Mouse (Mus musculus) hindbrain, embryonic 16.5 days (tissue): ENCODE measurements at regions not wholly inside any gene's neighbourhood (a gene's known extent, or its start where the extent isn't known, plus 50 kb on each side); places are given as distances from the start of the nearest gene placed in this dataset.

Source experiments
- ATAC-seq: fragments of 200-750 bp; cut with Nextera tagmentation; 2 replicates; pipeline ENCODE4 v1.8.0; 2017; ENCODE audit warnings: moderate TSS enrichment, moderate library complexity
- H3K27ac ChIP-seq: fragments of 300-500 bp; sonication (generic); 2 replicates; pipeline ENCODE4 v1.5.1; 2014; ENCODE audit warnings: low read depth, mild to moderate bottlenecking, control low read depth, low read length, moderate library complexity
- H3K27me3 ChIP-seq: fragments of 300-500 bp; sonication (generic); replicated peaks from 2 replicates; pipeline ENCODE4 v1.6.1; 2014; ENCODE audit warnings: low read length; ENCODE audit not compliant: control insufficient read depth, insufficient read depth
- H3K36me3 ChIP-seq: fragments of 300-500 bp; sonication (generic); 2 replicates; pipeline ENCODE4 v1.6.1; 2014; ENCODE audit warnings: mild to moderate bottlenecking, low read length, moderate library complexity, mixed read lengths; ENCODE audit not compliant: control insufficient read depth, insufficient read depth
- H3K4me1 ChIP-seq: fragments of 300-500 bp; sonication (generic); 2 replicates; pipeline ENCODE4 v1.6.1; 2014; ENCODE audit warnings: low read depth, low read length; ENCODE audit not compliant: control insufficient read depth, insufficient read depth
- H3K4me2 ChIP-seq: fragments of 300-500 bp; sonication (generic); 2 replicates; pipeline ENCODE4 v1.6.1; 2014; ENCODE audit warnings: mild to moderate bottlenecking, low read length, control low read depth, moderate library complexity
- H3K4me3 ChIP-seq: fragments of 300-500 bp; sonication (generic); 2 replicates; pipeline ENCODE4 v1.5.1; 2014; ENCODE audit warnings: mild to moderate bottlenecking, low read length, control low read depth, moderate library complexity
- H3K9ac ChIP-seq: fragments of 300-500 bp; sonication (generic); 2 replicates; pipeline ENCODE4 v1.6.1; 2014; ENCODE audit warnings: low read depth, mild to moderate bottlenecking, control low read depth, low read length, moderate library complexity
- H3K9me3 ChIP-seq: fragments of 300-500 bp; sonication (generic); 2 replicates; pipeline ENCODE4 v1.6.1; 2014; ENCODE audit warnings: mild to moderate bottlenecking, low read length, moderate library complexity; ENCODE audit not compliant: control insufficient read depth
- WGBS: fragments of 180-500 bp; shearing (Covaris S2); extraction: QIAGEN DNeasy Blood & Tissue Kit; methylation state at CpG from one replicate; pipeline ENCODE4 v1.1.7; 2014; 5-methylcytosine and 5-hydroxymethylcytosine counted together

GRCm38 (mm10) chr2:168820648-168821047, 52.9 kb upstream of the Sall4 start:
- no peak for ATAC-seq
- no peak overlapping the region for H3K9ac ChIP-seq
- WGBS, result 69% methylated on average over 10 of the region's 10 CpGs

More at GRCm38 (mm10) chr2:168820648-168821047, 52.9 kb upstream of the Sall4 start:
- Histone ChIP-seq H3K4me1 (no peaks in the 10 kb centered on the region), H3K4me3 (no peak overlapping the region), H3K9me3 (no peaks in the 10 kb centered on the region), H3K36me3 (no peaks in the 10 kb centered on the region), H3K27ac (no peak overlapping the region), H3K4me2 (no peak overlapping the region), H3K27me3 (peaks cover 4% of the 10 kb centered on the region)
